30 mouse cellular contexts compared by ENCODE assay signal in genomic region chr5:139208183-139208582, GRCm38 (mm10). TPM values are rescaled to one million over a fixed set of nuclear protein-coding genes. Genes with fewer than 3 reads are reported as not detected.
"Had no signal": no experiment of that assay in that cellular context is flagged by ENCODE, and none has a peak within 500 bp of the region (broad histone marks: within the 10 kb centered on the region; RNA-seq: fewer than 3 reads in every experiment).

No protein-coding gene starts in this region.

- H3K9ac ChIP-seq: limb, embryonic 12.5 days; limb, embryonic 13.5 days; limb, embryonic 15.5 days; liver, embryonic 12.5 days; liver, embryonic 14.5 days; liver, embryonic 15.5 days; lung, embryonic 14.5 days; lung, embryonic 15.5 days; midbrain, embryonic 12.5 days; midbrain, embryonic 13.5 days; midbrain, embryonic 15.5 days; neural tube, embryonic 12.5 days had no signal

- ATAC-seq: liver, embryonic 12.5 days; midbrain, embryonic 13.5 days; midbrain, embryonic 15.5 days; midbrain, embryonic 16.5 days had no signal

- DNase-seq: left cerebral cortex, postnatal 4 days; liver; lung, adult 18-20 months; lung, adult 2 months; lung, embryonic 14.5 days; lung, postnatal 10 days; lung, postnatal 14 days; lung, postnatal 36 days; lung, postnatal 4 days; midbrain, embryonic 14.5 days had no signal

- H3K36me3 ChIP-seq: midbrain, embryonic 15.5 days had no signal

- H3K27ac ChIP-seq: left cerebral cortex, adult 2 months; limb, embryonic 10.5 days; limb, embryonic 12.5 days; limb, embryonic 13.5 days; limb, embryonic 15.5 days; liver, embryonic 14.5 days; liver, embryonic 15.5 days; lung, embryonic 15.5 days; macrophage; midbrain, embryonic 10.5 days; midbrain, embryonic 12.5 days; midbrain, embryonic 13.5 days; midbrain, embryonic 15.5 days; neural tube, embryonic 12.5 days had no signal

- H3K4me3 ChIP-seq: left cerebral cortex, adult 2 months; limb, embryonic 10.5 days; limb, embryonic 12.5 days; limb, embryonic 13.5 days; limb, embryonic 15.5 days; liver, embryonic 12.5 days; liver, embryonic 15.5 days; lung, embryonic 15.5 days; midbrain, embryonic 10.5 days; midbrain, embryonic 12.5 days; midbrain, embryonic 13.5 days; midbrain, embryonic 15.5 days; neural tube, embryonic 12.5 days had no signal

- H3K27me3 ChIP-seq: limb, embryonic 12.5 days; limb, embryonic 13.5 days; limb, embryonic 15.5 days; liver, embryonic 12.5 days; liver, embryonic 15.5 days; lung, embryonic 15.5 days; megakaryocyte, embryonic 14.5 days; midbrain, embryonic 12.5 days; midbrain, embryonic 13.5 days; midbrain, embryonic 15.5 days; neural tube, embryonic 12.5 days had no signal

- H3K4me2 ChIP-seq: limb, embryonic 12.5 days; limb, embryonic 13.5 days; limb, embryonic 15.5 days; liver, embryonic 11.5 days; liver, embryonic 12.5 days; liver, embryonic 15.5 days; lung, embryonic 14.5 days; lung, embryonic 15.5 days; midbrain, embryonic 11.5 days; midbrain, embryonic 12.5 days; midbrain, embryonic 13.5 days; midbrain, embryonic 15.5 days; neural tube, embryonic 12.5 days had no signal

- H3K9me3 ChIP-seq: limb, embryonic 10.5 days; limb, embryonic 12.5 days; limb, embryonic 13.5 days; limb, embryonic 15.5 days; liver, embryonic 12.5 days; liver, embryonic 15.5 days; lung, embryonic 15.5 days; megakaryocyte, embryonic 14.5 days; midbrain, embryonic 10.5 days; midbrain, embryonic 12.5 days; midbrain, embryonic 13.5 days; midbrain, embryonic 15.5 days; neural tube, embryonic 12.5 days had no signal

- H3K4me1 ChIP-seq: lung, embryonic 15.5 days had no signal

RNA-seq across cellular contexts. Expression of gene Prkar1b, which starts 58.4 kb away (rescaled TPM):
- total RNA-seq: megakaryocyte-erythroid progenitor cell, adult 5-6 weeks had no signal
